Mouse (Mus musculus): ENCODE data around the gene Zfp551. TPM values are rescaled to one million over a fixed set of nuclear protein-coding genes. Genes with fewer than 3 reads are reported as not detected.
A peak's percentile ranks its signal among the peaks of the same experiment; 100 is the strongest.

Gene Zfp551
- 12.2 and 13.0 TPM in 2 replicates for polyA plus RNA-seq (2015; fragmentation: Nextera tagmentation; extraction: Ambion mirVana)

GRCm38 (mm10) chr7:12422245-12422849, at the start of gene Zfp551:
Zfp551 (minus strand) TSS chr7:12422751.
- no peaks in the 10 kb centered on the region; the same call in 1 of the 2 replicates for H3K9me3 ChIP-seq (replicated peaks; ENCODE audit: control insufficient read depth, low read length, poor library complexity, severe bottlenecking)
- peak within 1 kb of the TSS; percentile 67 for H3K4me2 ChIP-seq (ENCODE audit: low read length)
- ATAC-seq: peak; percentile 93
- peak within 1 kb of the TSS; percentile 54 for H3K4me3 ChIP-seq (ENCODE audit: low read depth, low read length)
- WGBS: under 1% methylated on average over 27 of the region's 27 CpGs
- H3K36me3 ChIP-seq (ENCODE audit: control insufficient read depth, insufficient read depth, low read length): peaks cover 14% of the 10 kb centered on the region
- peak within 1 kb of the TSS; percentile 43 for H3K27ac ChIP-seq (ENCODE audit: low read length)
- peaks cover 12% of the 10 kb centered on the region for H3K4me1 ChIP-seq (ENCODE audit: control insufficient read depth, insufficient read depth, low read length)
- peak within 1 kb of the TSS; percentile 77 for H3K9ac ChIP-seq (ENCODE audit: low read depth, low read length)
- H3K27me3 ChIP-seq (ENCODE audit: control insufficient read depth, insufficient read depth, low read depth, low read length): no peaks in the 10 kb centered on the region

- WGBS: 62% methylated on average over 3 of the region's 3 CpGs
- ATAC-seq: peak; percentile 51
- H3K36me3 ChIP-seq (ENCODE audit: control insufficient read depth, insufficient read depth, low read length): peaks cover 10% of the 10 kb centered on the region
- H3K9ac ChIP-seq (ENCODE audit: low read depth, low read length): peak overlapping the region; percentile 77; the same call in 1 of the 2 replicates
- H3K27ac ChIP-seq (ENCODE audit: low read length): no peak overlapping the region
- H3K4me3 ChIP-seq (ENCODE audit: low read depth, low read length): peak overlapping the region; percentile 54
- H3K4me2 ChIP-seq (ENCODE audit: low read length): peak overlapping the region; percentile 67; the same call in 1 of the 2 replicates
- peaks cover 12% of the 10 kb centered on the region for H3K4me1 ChIP-seq (ENCODE audit: control insufficient read depth, insufficient read depth, low read length)
- H3K27me3 ChIP-seq (ENCODE audit: control insufficient read depth, insufficient read depth, low read depth, low read length): no peaks in the 10 kb centered on the region
- H3K9me3 ChIP-seq (replicated peaks; ENCODE audit: control insufficient read depth, low read length, poor library complexity, severe bottlenecking): no peaks in the 10 kb centered on the region; the same call in 1 of the 2 replicates
These were observed 304 bp upstream of the Zfp551 start for GRCm38 (mm10) chr7:12422855-12423254.

- Histone ChIP-seq H3K27ac (ENCODE audit: low read length) (no peak overlapping the region), H3K36me3 (ENCODE audit: control insufficient read depth, insufficient read depth, low read length) (peaks cover 19% of the 10 kb centered on the region), H3K9me3 (replicated peaks; ENCODE audit: control insufficient read depth, low read length, poor library complexity, severe bottlenecking) (no peaks in the 10 kb centered on the region; the same call in 1 of the 2 replicates), H3K27me3 (ENCODE audit: control insufficient read depth, insufficient read depth, low read depth, low read length) (no peaks in the 10 kb centered on the region), H3K4me1 (ENCODE audit: control insufficient read depth, insufficient read depth, low read length) (peaks cover 12% of the 10 kb centered on the region), H3K4me2 (ENCODE audit: low read length) (peak overlapping the region; percentile 67), H3K4me3 (ENCODE audit: low read depth, low read length) (peak overlapping the region; percentile 54), H3K9ac (ENCODE audit: low read depth, low read length) (peak overlapping the region; percentile 77)
- 57% methylated on average over 5 of the region's 5 CpGs for WGBS
- ATAC-seq: peak; percentile 44; the same call in 1 of the 2 replicates
These were observed 810 bp downstream of the Zfp551 start for GRCm38 (mm10) chr7:12421741-12422140.

- Histone ChIP-seq H3K9me3 (replicated peaks; ENCODE audit: control insufficient read depth, low read length, poor library complexity, severe bottlenecking) (peaks cover 5% of the 10 kb centered on the region), H3K27ac (ENCODE audit: low read length) (no peak within 1 kb of the TSS), H3K4me2 (ENCODE audit: low read length) (no peak within 1 kb of the TSS), H3K4me3 (ENCODE audit: low read depth, low read length) (no peak within 1 kb of the TSS), H3K36me3 (ENCODE audit: control insufficient read depth, insufficient read depth, low read length) (no peaks in the 10 kb centered on the region), H3K4me1 (ENCODE audit: control insufficient read depth, insufficient read depth, low read length) (no peaks in the 10 kb centered on the region), H3K9ac (ENCODE audit: low read depth, low read length) (no peak within 1 kb of the TSS), H3K27me3 (ENCODE audit: control insufficient read depth, insufficient read depth, low read depth, low read length) (no peaks in the 10 kb centered on the region)
- WGBS: 59% methylated on average over 1 of the region's 1 CpGs
- no peak for ATAC-seq
These were observed 53.4 kb downstream of the Zfp551 start, which contains the start of gene Vmn1r84 for GRCm38 (mm10) chr7:12369173-12369572. Vmn1r84 (minus strand) TSS chr7:12369273.

Other genes starting within 250 kb of the Zfp551 start
- not detected in 2 replicates for gene Vmn1r80, start 233.5 kb downstream of the Zfp551 start, polyA plus RNA-seq (2015; fragmentation: Nextera tagmentation; extraction: Ambion mirVana)
- not detected in 2 replicates for gene Vmn1r81, start 154.5 kb downstream of the Zfp551 start, polyA plus RNA-seq (2015; fragmentation: Nextera tagmentation; extraction: Ambion mirVana)
- gene Vmn1r82, start 122.3 kb downstream of the Zfp551 start, polyA plus RNA-seq (2015; fragmentation: Nextera tagmentation; extraction: Ambion mirVana): not detected in 2 replicates
- not detected in 2 replicates for gene Vmn1r83, start 93.3 kb downstream of the Zfp551 start, polyA plus RNA-seq (2015; fragmentation: Nextera tagmentation; extraction: Ambion mirVana)
- not detected in 2 replicates for gene Vmn1r84, start 53.5 kb downstream of the Zfp551 start, polyA plus RNA-seq (2015; fragmentation: Nextera tagmentation; extraction: Ambion mirVana)
- 45.6 and 50.9 TPM in 2 replicates for gene Zfp606, start 55.5 kb upstream of the Zfp551 start, polyA plus RNA-seq (2015; fragmentation: Nextera tagmentation; extraction: Ambion mirVana)
- gene 2900092C05Rik, start 89.8 kb upstream of the Zfp551 start, polyA plus RNA-seq (2015; fragmentation: Nextera tagmentation; extraction: Ambion mirVana): not detected in 2 replicates
- gene Vmn2r53, start 186.0 kb upstream of the Zfp551 start, polyA plus RNA-seq (2015; fragmentation: Nextera tagmentation; extraction: Ambion mirVana): 0.01 TPM in 1 of 2 replicates, not detected in the other
- not detected in 2 replicates for gene Vmn2r54, start 217.6 kb upstream of the Zfp551 start, polyA plus RNA-seq (2015; fragmentation: Nextera tagmentation; extraction: Ambion mirVana)

All from midbrain, embryonic 16.5 days (tissue).